Mouse (Mus musculus) neural tube, embryonic 11.5 days (tissue): ENCODE results near the gene Rin3. TPM values are rescaled to one million over a fixed set of nuclear protein-coding genes. Genes with fewer than 3 reads are reported as not detected.

Source experiments
- ATAC-seq: fragments of 200-750 bp; cut with Nextera tagmentation; 2 replicates; pipeline ENCODE4 v1.8.0; 2017; ENCODE audit warnings: moderate number of reproducible peaks, mild to moderate bottlenecking, moderate TSS enrichment, moderate library complexity; ENCODE audit not compliant: insufficient read depth, low FRiP score, low TSS enrichment
- DNase-seq: peaks from one replicate; pipeline ENCODE4 v3.0.0-alpha.2; 2015; ENCODE audit warnings: low spot score
- H3K27ac ChIP-seq: fragments of 300-500 bp; sonication (generic); 2 replicates; pipeline ENCODE4 v1.5.1; 2014; ENCODE audit warnings: low read depth, mild to moderate bottlenecking, low read length
- H3K27me3 ChIP-seq: fragments of 300-500 bp; sonication (generic); 2 replicates; pipeline ENCODE4 v1.6.1; 2014; ENCODE audit warnings: mild to moderate bottlenecking, low read length, mixed read lengths; ENCODE audit not compliant: control insufficient read depth, insufficient read depth
- H3K36me3 ChIP-seq: fragments of 300-500 bp; sonication (generic); 2 replicates; pipeline ENCODE4 v1.6.1; 2014; ENCODE audit warnings: mild to moderate bottlenecking, low read length, moderate library complexity, mixed read lengths; ENCODE audit not compliant: control insufficient read depth, insufficient read depth
- H3K4me1 ChIP-seq: fragments of 300-500 bp; sonication (generic); 2 replicates; pipeline ENCODE4 v1.6.1; 2014; ENCODE audit warnings: low read length, mixed read lengths; ENCODE audit not compliant: control insufficient read depth, insufficient read depth
- H3K4me2 ChIP-seq: fragments of 300-500 bp; sonication (generic); 2 replicates; pipeline ENCODE4 v1.6.1; 2014; ENCODE audit warnings: low read depth, mild to moderate bottlenecking, moderate library complexity
- H3K4me3 ChIP-seq: fragments of 300-500 bp; sonication (generic); 2 replicates; pipeline ENCODE4 v1.5.1; 2014; ENCODE audit warnings: low read depth, low read length
- H3K9ac ChIP-seq: fragments of 300-500 bp; sonication (generic); 2 replicates; pipeline ENCODE4 v1.6.1; 2014; ENCODE audit warnings: mild to moderate bottlenecking, low read length
- H3K9me3 ChIP-seq: fragments of 300-500 bp; sonication (generic); 2 replicates; pipeline ENCODE4 v1.6.1; 2016; ENCODE audit warnings: low read length; ENCODE audit not compliant: control insufficient read depth
- WGBS: fragments of 180-500 bp; shearing (Covaris S2); extraction: QIAGEN DNeasy Blood & Tissue Kit; methylation state at CpG from one replicate; pipeline ENCODE4 v1.1.7; 2014; 5-methylcytosine and 5-hydroxymethylcytosine counted together
- polyA plus RNA-seq: library from polyadenylated mRNA; unstranded; fragments of >200 nt; fragmentation: Nextera tagmentation; extraction: Ambion mirVana; gene quantifications from 2 replicates; pipeline ENCODE4 v1.2.1, GENCODE M21; 2014

Gene Rin3
- polyA plus RNA-seq, 1 experiment from 2014 or later: 5.0 TPM

DNA sequence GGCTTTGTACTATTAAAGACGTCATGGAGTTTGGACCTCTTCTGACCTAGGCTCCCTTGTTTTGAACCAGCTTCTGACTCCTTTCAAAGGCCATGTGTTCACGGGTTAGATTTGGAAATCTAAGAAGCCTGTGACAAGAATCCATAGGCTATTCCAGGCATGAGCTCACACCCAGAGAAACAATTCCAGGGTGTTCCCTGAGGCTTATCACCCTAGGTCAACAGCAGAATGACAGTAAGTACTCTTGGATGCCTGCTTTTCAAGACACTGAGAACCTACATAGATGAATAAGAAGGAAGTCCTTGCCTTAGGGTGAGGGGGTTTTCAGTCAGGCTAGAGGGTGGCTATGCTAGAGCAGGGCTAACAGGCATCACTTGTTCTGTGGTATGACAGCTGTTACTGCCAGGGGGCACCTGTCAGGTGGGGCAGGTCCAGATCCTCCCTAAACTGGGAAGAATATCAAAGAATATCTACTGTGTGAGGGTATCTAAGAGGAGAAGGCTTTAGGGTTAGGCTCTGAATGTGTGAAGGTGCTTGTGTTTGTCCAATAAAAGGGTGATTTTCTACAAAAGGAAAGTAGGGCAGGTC lies 44.0 kb downstream of the Rin3 start:
- H3K27me3 ChIP-seq: no peaks in the 10 kb centered on the region
- H3K4me2 ChIP-seq: no peak overlapping the region
- no peaks in the 10 kb centered on the region for H3K36me3 ChIP-seq
- 88% methylated on average over 2 of the region's 2 CpGs for WGBS
- H3K9me3 ChIP-seq: no peaks in the 10 kb centered on the region
- no peak for ATAC-seq
- no peak overlapping the region for H3K27ac ChIP-seq
- H3K4me3 ChIP-seq: no peak overlapping the region
- DNase-seq: no peak
- no peak overlapping the region for H3K9ac ChIP-seq
- H3K4me1 ChIP-seq: no peaks in the 10 kb centered on the region

DNA sequence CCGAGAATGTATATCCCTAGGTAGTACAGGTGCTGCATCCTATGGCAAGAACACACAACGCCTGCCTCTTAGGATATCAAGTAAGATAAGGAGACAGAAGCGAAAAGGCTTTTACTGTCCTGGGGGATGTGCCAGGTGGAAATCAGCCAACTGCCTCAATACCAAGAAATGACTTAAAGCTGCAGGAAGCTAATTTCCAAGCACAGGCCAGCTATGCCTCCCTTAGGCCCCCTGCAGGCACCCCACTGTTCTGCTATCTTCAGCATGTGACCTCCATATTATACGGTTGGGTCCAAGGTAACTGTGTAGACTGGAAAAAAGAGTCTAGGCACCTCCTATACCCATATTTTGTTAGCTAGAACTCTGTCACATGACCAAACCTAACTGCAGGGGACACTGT lies 44.7 kb downstream of the Rin3 start:
- H3K9me3 ChIP-seq: no peaks in the 10 kb centered on the region
- WGBS: 90% methylated on average over 4 of the region's 4 CpGs
- no peak overlapping the region for H3K4me3 ChIP-seq
- H3K27ac ChIP-seq: no peak overlapping the region
- no peaks in the 10 kb centered on the region for H3K27me3 ChIP-seq
- H3K4me2 ChIP-seq: no peak overlapping the region
- DNase-seq (no peak), ATAC-seq (no peak)
- H3K36me3 ChIP-seq: no peaks in the 10 kb centered on the region
- no peaks in the 10 kb centered on the region for H3K4me1 ChIP-seq
- no peak overlapping the region for H3K9ac ChIP-seq

DNA sequence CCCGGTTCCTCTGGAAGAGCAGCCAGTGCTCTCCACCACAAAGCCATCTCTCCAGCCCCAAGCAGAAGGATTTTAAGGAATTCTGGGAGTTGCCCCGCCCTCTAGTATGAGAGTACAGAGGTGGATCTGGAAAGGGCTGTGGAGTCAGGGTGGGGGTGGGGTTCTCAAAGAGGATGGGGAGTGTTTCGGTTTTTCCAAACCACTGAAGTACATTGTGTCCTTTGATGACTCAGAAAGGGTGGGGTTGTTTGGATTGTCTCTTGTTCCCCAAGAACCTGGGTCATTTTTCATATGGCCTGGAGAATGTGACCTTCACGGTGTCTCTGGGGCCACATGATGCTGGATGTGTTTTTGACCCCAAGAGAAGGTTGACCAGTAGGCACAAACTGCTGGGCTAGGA lies 45.2 kb downstream of the Rin3 start:
- Histone ChIP-seq H3K4me3 (no peak overlapping the region), H3K4me2 (no peak overlapping the region), H3K9ac (no peak overlapping the region), H3K27me3 (no peaks in the 10 kb centered on the region), H3K4me1 (no peaks in the 10 kb centered on the region), H3K27ac (no peak overlapping the region), H3K36me3 (no peaks in the 10 kb centered on the region), H3K9me3 (no peaks in the 10 kb centered on the region)
- DNase-seq (no peak), ATAC-seq (no peak)
- WGBS: 86% methylated on average over 4 of the region's 4 CpGs

DNA sequence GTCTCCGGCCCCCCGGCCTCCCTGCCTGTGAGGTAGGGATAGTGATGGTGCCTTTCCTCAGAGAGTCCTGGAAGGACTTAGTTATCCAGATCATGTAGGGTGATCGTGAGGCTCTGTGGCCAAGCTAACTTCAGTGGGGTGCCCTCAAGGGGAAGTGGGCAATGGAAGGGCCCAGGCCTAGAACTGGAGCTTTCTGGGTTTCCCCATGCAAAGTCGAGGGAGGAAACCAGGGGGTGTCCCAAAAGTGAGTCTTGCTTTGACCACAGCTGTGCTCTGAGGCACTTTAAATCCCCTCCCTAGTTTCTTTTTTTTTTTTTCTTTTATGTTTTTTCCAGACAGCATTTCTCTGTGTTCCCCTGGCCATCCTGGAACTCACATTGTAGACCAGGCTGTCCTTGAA lies 47.3 kb downstream of the Rin3 start:
- H3K27me3 ChIP-seq: no peaks in the 10 kb centered on the region
- no peaks in the 10 kb centered on the region for H3K4me1 ChIP-seq
- WGBS: 93% methylated on average over 4 of the region's 4 CpGs
- no peak overlapping the region for H3K27ac ChIP-seq
- H3K4me3 ChIP-seq: no peak overlapping the region
- no peaks in the 10 kb centered on the region for H3K9me3 ChIP-seq
- DNase-seq: no peak
- no peak overlapping the region for H3K9ac ChIP-seq
- no peaks in the 10 kb centered on the region for H3K36me3 ChIP-seq
- no peak overlapping the region for H3K4me2 ChIP-seq
- no peak for ATAC-seq

DNA sequence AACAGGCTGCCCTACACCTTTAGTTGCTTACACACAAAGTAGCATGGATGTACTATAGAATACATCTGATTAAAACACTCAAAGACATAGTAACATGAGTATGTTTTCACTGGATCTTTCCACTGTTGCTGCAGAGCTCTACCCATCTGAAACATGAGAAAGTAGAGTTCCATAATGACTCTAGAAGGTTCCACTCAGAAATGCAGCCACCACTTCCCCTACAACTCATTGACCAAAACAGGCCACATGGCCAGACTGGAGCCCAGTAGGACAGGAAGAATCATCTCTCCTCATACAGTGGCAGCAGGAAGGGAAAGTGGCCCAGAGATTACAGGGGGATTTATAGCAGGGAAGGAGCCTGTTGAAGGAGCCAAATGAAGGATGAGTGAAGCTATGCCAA lies 47.9 kb downstream of the Rin3 start:
- Histone ChIP-seq H3K4me1 (no peaks in the 10 kb centered on the region), H3K4me2 (no peak overlapping the region), H3K9me3 (no peaks in the 10 kb centered on the region), H3K27me3 (no peaks in the 10 kb centered on the region), H3K36me3 (no peaks in the 10 kb centered on the region), H3K4me3 (no peak overlapping the region), H3K27ac (no peak overlapping the region), H3K9ac (no peak overlapping the region)
- no peak for DNase-seq
- ATAC-seq: no peak

DNA sequence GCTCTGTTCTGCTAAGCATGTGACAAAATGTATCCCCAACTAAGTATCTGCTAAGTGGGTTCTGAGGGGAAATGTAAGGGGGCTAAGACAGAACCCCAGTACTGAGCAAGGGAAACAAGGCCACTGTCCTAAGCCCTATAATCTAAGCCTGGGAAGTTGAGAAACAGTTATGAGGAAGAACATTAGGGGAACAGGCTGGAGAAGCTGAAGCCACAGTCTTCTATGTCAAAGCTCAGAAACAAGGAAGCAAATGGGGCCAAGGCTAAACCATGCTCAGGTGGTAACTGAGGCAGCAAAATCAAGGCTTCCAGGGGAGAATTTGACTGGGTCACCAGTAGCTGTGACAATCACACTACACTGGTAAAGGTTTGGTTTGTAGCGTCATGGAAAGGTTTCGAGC lies 50.3 kb downstream of the Rin3 start:
- DNase-seq: no peak
- no peak overlapping the region for H3K4me3 ChIP-seq
- no peak for ATAC-seq
- H3K27ac ChIP-seq: no peak overlapping the region
- no peaks in the 10 kb centered on the region for H3K27me3 ChIP-seq
- H3K36me3 ChIP-seq: no peaks in the 10 kb centered on the region
- no peaks in the 10 kb centered on the region for H3K4me1 ChIP-seq
- no peak overlapping the region for H3K9ac ChIP-seq
- WGBS: 86% methylated on average over 2 of the region's 2 CpGs
- no peaks in the 10 kb centered on the region for H3K9me3 ChIP-seq
- H3K4me2 ChIP-seq: no peak overlapping the region

DNA sequence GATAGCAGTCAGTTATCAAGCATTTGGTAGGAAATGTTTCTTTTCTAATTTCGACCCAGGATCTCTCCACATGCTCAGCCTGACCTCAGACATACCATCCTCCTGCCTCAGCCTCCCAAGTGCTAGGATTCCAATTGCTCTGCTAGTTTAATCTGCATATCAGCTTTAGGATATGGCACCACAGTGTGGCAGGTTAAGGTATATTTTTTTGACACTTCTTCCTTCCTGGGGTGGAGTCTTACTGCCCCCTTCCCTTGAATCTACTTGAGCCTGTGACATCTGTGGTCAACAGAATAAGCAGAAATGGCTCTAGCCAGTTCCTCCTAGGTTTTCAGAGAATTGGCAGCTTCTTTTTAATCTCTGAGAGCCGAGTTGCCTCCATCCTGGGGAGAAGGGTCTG lies 56.2 kb downstream of the Rin3 start:
- H3K4me1 ChIP-seq: no peaks in the 10 kb centered on the region
- H3K9me3 ChIP-seq: no peaks in the 10 kb centered on the region
- no peak overlapping the region for H3K4me2 ChIP-seq
- no peaks in the 10 kb centered on the region for H3K36me3 ChIP-seq
- 71% methylated on average over 2 of the region's 2 CpGs for WGBS
- no peak overlapping the region for H3K4me3 ChIP-seq
- DNase-seq (no peak), ATAC-seq (no peak)
- H3K9ac ChIP-seq: no peak overlapping the region
- no peaks in the 10 kb centered on the region for H3K27me3 ChIP-seq
- H3K27ac ChIP-seq: no peak overlapping the region

DNA sequence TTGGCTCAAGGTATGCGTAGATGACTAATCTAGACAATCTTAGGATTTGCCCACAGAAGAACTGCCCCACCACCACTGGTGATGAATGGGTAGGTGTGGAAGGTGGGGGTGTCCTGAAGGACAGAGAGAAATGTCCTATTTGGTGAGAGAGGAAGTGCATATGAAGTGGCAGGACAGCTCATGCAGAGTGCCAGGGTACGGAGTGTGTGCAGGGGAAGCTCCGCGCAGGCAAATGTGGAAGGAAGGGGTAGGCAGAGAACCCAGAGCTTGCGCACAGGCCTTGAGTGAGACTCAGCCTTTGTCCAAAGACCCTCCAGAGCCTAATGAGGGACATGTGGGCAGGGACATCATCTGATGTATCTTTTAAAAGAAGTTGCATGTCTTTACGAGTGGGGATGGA lies 57.6 kb downstream of the Rin3 start:
- H3K4me1 ChIP-seq: no peaks in the 10 kb centered on the region

DNA sequence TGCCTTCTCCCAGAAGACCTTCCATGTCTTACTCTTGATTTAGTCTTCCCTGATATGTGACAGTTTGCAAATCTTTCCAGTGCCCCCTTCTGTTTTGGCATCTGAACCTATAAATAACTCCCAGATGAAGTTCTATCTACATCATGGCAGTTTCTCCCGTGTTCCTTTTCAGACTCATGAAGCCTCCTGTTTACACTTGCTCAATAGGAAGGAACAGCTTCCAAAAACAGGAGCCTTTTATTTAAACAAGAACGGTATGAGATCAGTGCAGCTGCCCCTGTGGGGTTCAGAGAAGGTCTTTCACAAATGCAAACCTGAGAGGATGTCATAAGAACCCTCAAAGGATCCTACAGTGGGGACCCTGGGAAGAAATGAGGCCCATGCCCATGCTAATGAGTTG lies 59.3 kb downstream of the Rin3 start:
- no peak overlapping the region for H3K4me2 ChIP-seq
- H3K27ac ChIP-seq: no peak overlapping the region
- 67% methylated on average over 2 of the region's 2 CpGs for WGBS
- ATAC-seq (no peak), DNase-seq (no peak)
- no peaks in the 10 kb centered on the region for H3K36me3 ChIP-seq
- H3K9me3 ChIP-seq: no peaks in the 10 kb centered on the region
- no peaks in the 10 kb centered on the region for H3K27me3 ChIP-seq
- no peak overlapping the region for H3K9ac ChIP-seq
- H3K4me3 ChIP-seq: no peak overlapping the region
- no peaks in the 10 kb centered on the region for H3K4me1 ChIP-seq

More for the DNA sequence above, 57.6 kb downstream of the Rin3 start:
- no peak overlapping the region for H3K4me2 ChIP-seq
- 94% methylated on average over 6 of the region's 6 CpGs for WGBS
- no peak overlapping the region for H3K9ac ChIP-seq
- H3K27me3 ChIP-seq: no peaks in the 10 kb centered on the region
- no peak overlapping the region for H3K27ac ChIP-seq
- DNase-seq: no peak
- no peaks in the 10 kb centered on the region for H3K9me3 ChIP-seq
- H3K36me3 ChIP-seq: no peaks in the 10 kb centered on the region
- no peak overlapping the region for H3K4me3 ChIP-seq
- ATAC-seq: no peak
